Mouse (Mus musculus) ES-E14 (cell line): ENCODE data around the gene Map7d3.

Experiments
- CHD2 ChIP-seq: IDR thresholded peaks from 2 replicates; pipeline ENCODE4 v1.6.1; 2014; ENCODE audit warnings: mild to moderate bottlenecking, low read depth, low read length, inconsistent platforms
- HCFC1 ChIP-seq: IDR thresholded peaks from 2 replicates; pipeline ENCODE4 v1.6.1; 2012; ENCODE audit warnings: low read length, inconsistent platforms, borderline replicate concordance; ENCODE audit not compliant: insufficient read depth
- ZC3H11A ChIP-seq: IDR thresholded peaks from 2 replicates; pipeline ENCODE4 v1.6.1; 2012; ENCODE audit warnings: low read depth, mild to moderate bottlenecking, inconsistent platforms, low read length, borderline replicate concordance
- ZNF384 ChIP-seq: IDR thresholded peaks from 2 replicates; pipeline ENCODE4 v1.6.1; 2012; ENCODE audit warnings: low read depth, low read length, inconsistent platforms

GRCm38 (mm10) chrX:56753317-56754289 lies 68.5 kb downstream of the Map7d3 start:
- TF ChIP-seq ZNF384 (no peak), ZC3H11A (no peak), CHD2 (no peak), HCFC1 (no peak)
